Mouse (Mus musculus): ENCODE results near the gene Stk11.

GRCm38 (mm10) chr10:80074813-80075601 lies 40.6 kb upstream of the Stk11 start:
- TF ChIP-seq CTCF (IDR thresholded peaks at IDR 0.05; ENCODE audit: borderline replicate concordance, insufficient read depth, low read length) (0 out of 2 replicates have a peak, but pooled peaks have one; percentile 1), POLR2A (IDR thresholded peaks at IDR 0.05; ENCODE audit: low read depth, low read length) (peak; percentile 90)
